Mouse (Mus musculus): ENCODE results near the gene Sacm1l.

- TF ChIP-seq CTCF (IDR thresholded peaks at IDR 0.05; ENCODE audit: borderline replicate concordance, insufficient read depth, low read length) (no peak), POLR2A (IDR thresholded peaks at IDR 0.05; ENCODE audit: low read depth, low read length) (no peak)
Measured at GRCm38 (mm10) chr9:123530566-123531130, 1.1 kb downstream of the Sacm1l start.
